Mouse (Mus musculus): ENCODE data around the gene Loxl3.

The Loxl3 gene

GRCm38 (mm10) chr6:83017190-83017589 lies 16.8 kb upstream of the Loxl3 start:
- DNase-seq (ENCODE audit: low spot score in 2 of 2), result peak in 1 of 2 experiments; percentile 49

- no peak for DNase-seq (ENCODE audit: low spot score in 2 of 2)
Observed at GRCm38 (mm10) chr6:83019044-83019443, 14.9 kb upstream of the Loxl3 start.

- DNase-seq (ENCODE audit: low spot score in 2 of 2), result no peak
Observed at GRCm38 (mm10) chr6:83020121-83020520, 13.9 kb upstream of the Loxl3 start.

- DNase-seq (ENCODE audit: low spot score in 2 of 2), result no peak
Observed at GRCm38 (mm10) chr6:83020836-83021593, 13.0 kb upstream of the Loxl3 start.

GRCm38 (mm10) chr6:83023008-83023407 lies 11.0 kb upstream of the Loxl3 start:
- DNase-seq (ENCODE audit: low spot score in 2 of 2), result no peak

- no peak for DNase-seq (ENCODE audit: low spot score in 2 of 2)
Observed at GRCm38 (mm10) chr6:83023786-83024185, 10.2 kb upstream of the Loxl3 start.

- DNase-seq (ENCODE audit: low spot score in 2 of 2), result no peak
Observed at GRCm38 (mm10) chr6:83024421-83024820, 9.6 kb upstream of the Loxl3 start.

GRCm38 (mm10) chr6:83025221-83025620 lies 8.8 kb upstream of the Loxl3 start:
- DNase-seq (ENCODE audit: low spot score in 2 of 2), result no peak

GRCm38 (mm10) chr6:83027293-83027692 lies 6.7 kb upstream of the Loxl3 start:
- peak in 1 of 2 experiments; percentile 34 for DNase-seq (ENCODE audit: low spot score in 2 of 2)

GRCm38 (mm10) chr6:83027706-83028105 lies 6.3 kb upstream of the Loxl3 start:
- DNase-seq (ENCODE audit: low spot score in 2 of 2), result peak in 1 of 2 experiments; percentile 44

GRCm38 (mm10) chr6:83029777-83030176 lies 4.2 kb upstream of the Loxl3 start:
- DNase-seq (ENCODE audit: low spot score in 2 of 2), result peak in 1 of 2 experiments; percentile 55

- DNase-seq (ENCODE audit: low spot score in 2 of 2), result no peak
Observed at GRCm38 (mm10) chr6:83031111-83031510, 2.9 kb upstream of the Loxl3 start.

- DNase-seq (ENCODE audit: low spot score in 2 of 2), result peak in 1 of 2 experiments; percentile 57
Observed at GRCm38 (mm10) chr6:83031921-83032590, 1.9 kb upstream of the Loxl3 start.

- peak; percentile 37 to 61 for DNase-seq (ENCODE audit: low spot score in 2 of 2)
Observed at GRCm38 (mm10) chr6:83032769-83033191, 1.2 kb upstream of the Loxl3 start.

- peak in 1 of 2 experiments; percentile 50 for DNase-seq (ENCODE audit: low spot score in 2 of 2)
Observed at GRCm38 (mm10) chr6:83034463-83035055, 586 bp downstream of the Loxl3 start.

GRCm38 (mm10) chr6:83037188-83037587 lies 3.2 kb downstream of the Loxl3 start:
- DNase-seq (ENCODE audit: low spot score in 2 of 2), result no peak

GRCm38 (mm10) chr6:83038496-83039012 lies 4.6 kb downstream of the Loxl3 start:
- peak; percentile 80 to 87 for DNase-seq (ENCODE audit: low spot score in 2 of 2)

- no peak for DNase-seq (ENCODE audit: low spot score in 2 of 2)
Observed at GRCm38 (mm10) chr6:83040601-83041000, 6.6 kb downstream of the Loxl3 start.

- DNase-seq (ENCODE audit: low spot score in 2 of 2), result no peak
Observed at GRCm38 (mm10) chr6:83043561-83043960, 9.6 kb downstream of the Loxl3 start.

GRCm38 (mm10) chr6:83043993-83044392 lies 10.0 kb downstream of the Loxl3 start:
- DNase-seq (ENCODE audit: low spot score in 2 of 2), result no peak

GRCm38 (mm10) chr6:83044742-83045141 lies 10.8 kb downstream of the Loxl3 start:
- DNase-seq (ENCODE audit: low spot score in 2 of 2), result no peak

GRCm38 (mm10) chr6:83049367-83049766 lies 15.4 kb downstream of the Loxl3 start:
- no peak for DNase-seq (ENCODE audit: low spot score in 2 of 2)

Data from urinary bladder, postnatal 4 days (tissue).